Mouse (Mus musculus) cortical plate, adult 2 months (tissue): ENCODE results near the gene Spata2.

Experiments
- CTCF ChIP-seq: fragments of 200-500 bp; IDR thresholded peaks from 2 replicates; pipeline ENCODE4 v1.5.1; 2011; ENCODE audit warnings: mild to moderate bottlenecking, control low read depth, low read length; ENCODE audit not compliant: insufficient read depth; ENCODE audit errors: extremely low read depth
- POLR2A ChIP-seq: fragments of 200-500 bp; IDR thresholded peaks from 2 replicates; pipeline ENCODE4 v1.6.1; 2011; ENCODE audit warnings: mild to moderate bottlenecking, low read length, control low read depth; ENCODE audit not compliant: insufficient read depth; ENCODE audit errors: extremely low read depth

GRCm38 (mm10) chr2:167449331-167450275 lies 43.1 kb downstream of the Spata2 start:
- no peak for TF ChIP-seq CTCF
- no peak for TF ChIP-seq POLR2A
